Mouse (Mus musculus): ENCODE measurements at regions not wholly inside any gene's neighbourhood (a gene's known extent, or its start where the extent isn't known, plus 50 kb on each side); places are given as distances from the start of the nearest gene placed in this dataset.

DNA sequence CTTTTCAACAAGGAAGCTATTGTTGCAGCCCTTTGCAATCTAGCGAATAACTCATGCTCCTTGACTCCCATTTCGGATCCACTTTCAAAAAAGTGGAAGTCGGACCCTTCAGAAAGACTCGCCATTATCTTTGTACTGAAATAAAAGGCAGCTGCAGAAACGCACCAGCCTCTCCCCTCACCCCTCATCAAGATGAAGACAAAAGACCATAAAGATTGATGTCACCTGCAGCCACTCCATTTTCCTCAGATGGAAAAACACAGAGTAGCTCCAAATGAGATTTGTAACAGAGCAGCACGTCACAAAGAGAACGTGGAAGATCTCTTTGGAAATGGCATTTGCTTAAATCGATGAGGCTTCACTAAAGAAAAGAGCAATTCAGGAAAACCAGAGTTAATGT, 113.3 kb upstream of the Atp2b1 start:
- H3K79me3 ChIP-seq (ENCODE audit: low read depth) = no peaks in the 10 kb centered on the region
- no peak overlapping the region for H3ac ChIP-seq (ENCODE audit: control insufficient read depth, insufficient read length, low read depth)
- no peaks in the 10 kb centered on the region for H3K79me2 ChIP-seq (ENCODE audit: control insufficient read depth, insufficient read depth)
- H3K36me3 ChIP-seq (ENCODE audit: control insufficient read depth, insufficient read depth) = no peaks in the 10 kb centered on the region
- no peak overlapping the region for H3K4me3 ChIP-seq (ENCODE audit: insufficient read depth, poor library complexity, severe bottlenecking)
- H3K27me3 ChIP-seq (ENCODE audit: control insufficient read depth, insufficient read depth, insufficient read length) = no peaks in the 10 kb centered on the region
- TF ChIP-seq FOSL1 (IDR thresholded peaks at IDR 0.05; ENCODE audit: insufficient read depth, low read length, poor library complexity, severe bottlenecking) = no peak
- no peak for TF ChIP-seq MYOG (IDR thresholded peaks at IDR 0.05; ENCODE audit: control insufficient read depth, extremely low read depth, insufficient read length)
- TF ChIP-seq CTCF (IDR thresholded peaks at IDR 0.05; ENCODE audit: control insufficient read depth, insufficient read depth, insufficient read length) = no peak
- TF ChIP-seq CEBPB (IDR thresholded peaks at IDR 0.05; ENCODE audit: low read depth) = no peak
- TF ChIP-seq MYOD1 (IDR thresholded peaks at IDR 0.05; ENCODE audit: control insufficient read depth, insufficient read length, low read depth) = no peak
- TF ChIP-seq MAX (IDR thresholded peaks at IDR 0.05) = no peak
- no peak for TF ChIP-seq USF1 (IDR thresholded peaks at IDR 0.05; ENCODE audit: low read depth)

DNA sequence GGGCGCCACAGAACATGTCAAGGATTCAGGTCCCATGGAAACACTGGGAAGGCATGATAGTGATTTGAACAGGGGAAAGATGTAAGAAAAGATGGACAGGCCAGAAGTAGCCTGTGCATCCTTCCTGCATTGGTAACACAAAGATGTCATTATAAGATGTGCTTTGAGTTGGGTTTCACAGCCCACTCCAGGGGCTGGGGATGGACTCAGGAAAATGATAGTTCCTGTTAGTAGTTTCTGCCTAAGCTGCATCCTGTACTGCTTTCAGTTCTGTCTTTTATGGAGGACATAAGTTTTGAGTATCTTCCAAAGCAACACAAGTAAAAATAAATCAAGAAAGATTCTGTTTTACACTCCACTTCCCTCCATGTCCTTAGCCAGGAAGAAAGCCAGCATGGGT, 109.2 kb upstream of the Atp2b1 start:
- Histone ChIP-seq H3K4me3 (ENCODE audit: insufficient read depth, poor library complexity, severe bottlenecking) (no peak overlapping the region), H3K27me3 (ENCODE audit: control insufficient read depth, insufficient read depth, insufficient read length) (no peaks in the 10 kb centered on the region), H3K79me2 (ENCODE audit: control insufficient read depth, insufficient read depth) (no peaks in the 10 kb centered on the region), H3ac (ENCODE audit: control insufficient read depth, insufficient read length, low read depth) (no peak overlapping the region), H3K79me3 (ENCODE audit: low read depth) (no peaks in the 10 kb centered on the region), H3K36me3 (ENCODE audit: control insufficient read depth, insufficient read depth) (no peaks in the 10 kb centered on the region)
- TF ChIP-seq MYOD1 (IDR thresholded peaks at IDR 0.05; ENCODE audit: control insufficient read depth, insufficient read length, low read depth) (no peak), FOSL1 (IDR thresholded peaks at IDR 0.05; ENCODE audit: insufficient read depth, low read length, poor library complexity, severe bottlenecking) (no peak)

DNA sequence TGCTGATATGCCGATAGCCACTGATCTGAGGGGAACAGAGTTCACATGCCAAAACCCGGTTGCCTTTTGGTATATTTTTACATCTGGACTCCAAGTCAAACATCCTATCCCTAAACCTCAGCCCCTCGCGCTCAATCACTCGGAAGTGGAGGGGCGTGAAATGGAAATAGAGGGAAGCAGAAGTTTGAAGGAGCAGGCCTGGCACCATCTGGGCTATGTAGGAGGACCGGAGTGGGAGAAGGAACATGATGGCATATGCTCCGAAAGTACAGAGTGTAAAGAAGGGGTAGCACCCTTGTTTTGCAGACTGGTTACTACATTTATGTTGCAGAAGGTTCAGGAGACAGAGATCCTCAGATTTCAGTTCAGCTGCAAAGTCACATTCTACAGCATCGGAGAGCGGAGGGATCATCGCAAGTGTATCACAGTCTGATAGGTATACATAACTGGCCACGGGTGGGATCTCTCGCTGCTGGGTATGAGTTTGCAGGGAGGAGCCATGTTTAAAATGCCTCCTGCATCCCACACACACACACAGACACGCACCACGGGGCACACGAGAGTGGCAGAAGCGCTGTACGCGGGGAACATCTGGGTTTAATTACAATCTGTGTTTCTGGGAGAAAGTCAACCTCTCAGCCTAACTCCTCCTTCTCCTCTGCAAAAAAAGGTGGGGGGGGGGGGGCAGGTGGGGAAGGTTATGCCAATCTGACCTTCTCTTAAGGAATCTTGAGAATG, 107.2 kb upstream of the Atp2b1 start:
- no peak for TF ChIP-seq FOSL1 (IDR thresholded peaks at IDR 0.05; ENCODE audit: insufficient read depth, low read length, poor library complexity, severe bottlenecking)
- TF ChIP-seq CEBPB (IDR thresholded peaks at IDR 0.05; ENCODE audit: low read depth) = no peak
- no peak for TF ChIP-seq MYOG (IDR thresholded peaks at IDR 0.05; ENCODE audit: control insufficient read depth, extremely low read depth, insufficient read length)
- TF ChIP-seq USF1 (IDR thresholded peaks at IDR 0.05; ENCODE audit: low read depth) = no peak
- TF ChIP-seq MYOD1 (IDR thresholded peaks at IDR 0.05; ENCODE audit: control insufficient read depth, insufficient read length, low read depth) = no peak
- no peak for TF ChIP-seq CTCF (IDR thresholded peaks at IDR 0.05; ENCODE audit: control insufficient read depth, insufficient read depth, insufficient read length)
- TF ChIP-seq MAX (IDR thresholded peaks at IDR 0.05) = no peak
- no peak overlapping the region for H3K4me3 ChIP-seq (ENCODE audit: insufficient read depth, poor library complexity, severe bottlenecking)
- H3K27me3 ChIP-seq (ENCODE audit: control insufficient read depth, insufficient read depth, insufficient read length) = no peaks in the 10 kb centered on the region
- no peak overlapping the region for H3ac ChIP-seq (ENCODE audit: control insufficient read depth, insufficient read length, low read depth)
- no peaks in the 10 kb centered on the region for H3K79me3 ChIP-seq (ENCODE audit: low read depth)
- H3K36me3 ChIP-seq (ENCODE audit: control insufficient read depth, insufficient read depth) = no peaks in the 10 kb centered on the region
- no peaks in the 10 kb centered on the region for H3K79me2 ChIP-seq (ENCODE audit: control insufficient read depth, insufficient read depth)

- no peak for TF ChIP-seq USF1 (IDR thresholded peaks at IDR 0.05; ENCODE audit: low read depth)
- TF ChIP-seq MYOD1 (IDR thresholded peaks at IDR 0.05; ENCODE audit: control insufficient read depth, insufficient read length, low read depth) = no peak
- no peak for TF ChIP-seq MAX (IDR thresholded peaks at IDR 0.05)
- no peak for TF ChIP-seq MYOG (IDR thresholded peaks at IDR 0.05; ENCODE audit: control insufficient read depth, extremely low read depth, insufficient read length)
- TF ChIP-seq FOSL1 (IDR thresholded peaks at IDR 0.05; ENCODE audit: insufficient read depth, low read length, poor library complexity, severe bottlenecking) = no peak
- TF ChIP-seq CTCF (IDR thresholded peaks at IDR 0.05; ENCODE audit: control insufficient read depth, insufficient read depth, insufficient read length) = no peak
- no peak for TF ChIP-seq CEBPB (IDR thresholded peaks at IDR 0.05; ENCODE audit: low read depth)
- Histone ChIP-seq H3K79me3 (ENCODE audit: low read depth) (no peaks in the 10 kb centered on the region), H3K27me3 (ENCODE audit: control insufficient read depth, insufficient read depth, insufficient read length) (no peaks in the 10 kb centered on the region), H3ac (ENCODE audit: control insufficient read depth, insufficient read length, low read depth) (no peak overlapping the region), H3K79me2 (ENCODE audit: control insufficient read depth, insufficient read depth) (no peaks in the 10 kb centered on the region), H3K4me3 (ENCODE audit: insufficient read depth, poor library complexity, severe bottlenecking) (no peak overlapping the region), H3K36me3 (ENCODE audit: control insufficient read depth, insufficient read depth) (no peaks in the 10 kb centered on the region)
Observed at GRCm38 (mm10) chr10:98808644-98809043, 105.6 kb upstream of the Atp2b1 start.

DNA sequence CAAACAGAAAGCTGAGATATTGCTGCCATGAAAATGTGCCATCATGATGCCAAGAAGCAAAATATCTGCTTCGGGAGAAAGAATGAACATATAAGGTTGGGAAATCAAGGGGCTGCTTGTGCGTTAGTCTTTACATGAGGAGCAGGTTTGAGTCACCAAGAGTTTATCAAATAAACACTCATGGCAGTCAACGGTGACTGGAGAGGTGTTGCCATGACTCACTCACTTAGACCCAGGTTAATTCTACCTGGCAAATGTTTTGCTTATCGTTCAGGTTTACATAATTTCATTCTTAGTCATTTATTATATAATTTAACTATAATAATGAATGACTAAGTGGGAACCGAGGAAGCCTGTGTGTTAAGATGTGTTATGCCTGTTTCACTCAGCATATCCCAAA, 85.2 kb upstream of the Atp2b1 start:
- no peaks in the 10 kb centered on the region for H3K79me3 ChIP-seq (ENCODE audit: low read depth)
- no peaks in the 10 kb centered on the region for H3K27me3 ChIP-seq (ENCODE audit: control insufficient read depth, insufficient read depth, insufficient read length)
- no peak overlapping the region for H3K4me3 ChIP-seq (ENCODE audit: insufficient read depth, poor library complexity, severe bottlenecking)
- TF ChIP-seq MAX (IDR thresholded peaks at IDR 0.05) (no peak), MYOG (IDR thresholded peaks at IDR 0.05; ENCODE audit: control insufficient read depth, extremely low read depth, insufficient read length) (no peak), USF1 (IDR thresholded peaks at IDR 0.05; ENCODE audit: low read depth) (no peak), CEBPB (IDR thresholded peaks at IDR 0.05; ENCODE audit: low read depth) (no peak), CTCF (IDR thresholded peaks at IDR 0.05; ENCODE audit: control insufficient read depth, insufficient read depth, insufficient read length) (no peak), MYOD1 (IDR thresholded peaks at IDR 0.05; ENCODE audit: control insufficient read depth, insufficient read length, low read depth) (no peak), FOSL1 (IDR thresholded peaks at IDR 0.05; ENCODE audit: insufficient read depth, low read length, poor library complexity, severe bottlenecking) (no peak)
- no peak overlapping the region for H3ac ChIP-seq (ENCODE audit: control insufficient read depth, insufficient read length, low read depth)
- H3K79me2 ChIP-seq (ENCODE audit: control insufficient read depth, insufficient read depth) = no peaks in the 10 kb centered on the region
- H3K36me3 ChIP-seq (ENCODE audit: control insufficient read depth, insufficient read depth) = no peaks in the 10 kb centered on the region

DNA sequence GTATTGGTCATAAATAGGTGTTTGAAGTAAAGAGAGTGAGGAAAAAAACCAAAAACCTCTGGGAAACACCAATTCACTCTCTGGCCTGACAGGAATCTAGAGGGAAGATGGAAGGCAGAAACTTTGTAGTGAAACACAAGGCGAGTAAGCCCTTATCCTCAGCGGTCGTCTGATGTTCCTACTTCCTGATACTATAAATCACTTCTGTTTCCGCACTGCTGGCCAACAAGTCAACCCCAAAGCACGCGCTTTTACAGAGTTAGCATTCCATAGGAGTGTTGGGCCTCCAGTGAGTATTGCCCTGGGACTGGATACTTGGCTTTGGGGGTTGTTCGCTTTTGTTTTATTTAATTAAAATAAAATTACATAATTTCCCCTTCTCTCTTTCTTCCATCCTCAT, 82.7 kb upstream of the Atp2b1 start:
- Histone ChIP-seq H3K4me3 (ENCODE audit: insufficient read depth, poor library complexity, severe bottlenecking) (no peak overlapping the region), H3ac (ENCODE audit: control insufficient read depth, insufficient read length, low read depth) (no peak overlapping the region), H3K79me3 (ENCODE audit: low read depth) (no peaks in the 10 kb centered on the region), H3K36me3 (ENCODE audit: control insufficient read depth, insufficient read depth) (no peaks in the 10 kb centered on the region), H3K79me2 (ENCODE audit: control insufficient read depth, insufficient read depth) (no peaks in the 10 kb centered on the region), H3K27me3 (ENCODE audit: control insufficient read depth, insufficient read depth, insufficient read length) (no peaks in the 10 kb centered on the region)
- TF ChIP-seq USF1 (IDR thresholded peaks at IDR 0.05; ENCODE audit: low read depth) (no peak), CTCF (IDR thresholded peaks at IDR 0.05; ENCODE audit: control insufficient read depth, insufficient read depth, insufficient read length) (no peak), CEBPB (IDR thresholded peaks at IDR 0.05; ENCODE audit: low read depth) (no peak), FOSL1 (IDR thresholded peaks at IDR 0.05; ENCODE audit: insufficient read depth, low read length, poor library complexity, severe bottlenecking) (no peak), MAX (IDR thresholded peaks at IDR 0.05) (no peak), MYOG (IDR thresholded peaks at IDR 0.05; ENCODE audit: control insufficient read depth, extremely low read depth, insufficient read length) (no peak), MYOD1 (IDR thresholded peaks at IDR 0.05; ENCODE audit: control insufficient read depth, insufficient read length, low read depth) (no peak)

Data from C2C12 (cell line).